Mouse (Mus musculus) macrophage (primary cell): ENCODE results near the gene Olfr653. TPM values are rescaled to one million over a fixed set of nuclear protein-coding genes. Genes with fewer than 3 reads are reported as not detected.

ENCODE experiments used
- H3K27ac ChIP-seq: fragments of 350-480 bp; formaldehyde crosslinking; 2 replicates; pipeline ENCODE4 v1.9.0; 2021
- H3K36me3 ChIP-seq: fragments of 350-480 bp; formaldehyde crosslinking; 2 replicates; pipeline ENCODE4 v1.9.0; 2021; ENCODE audit errors: inconsistent target
- H3K4me3 ChIP-seq: fragments of 350-480 bp; formaldehyde crosslinking; 2 replicates; pipeline ENCODE4 v1.9.0; 2021; ENCODE audit errors: inconsistent target
- H3K79me2 ChIP-seq: fragments of 350-480 bp; formaldehyde crosslinking; 2 replicates; pipeline ENCODE4 v1.9.0; 2021; ENCODE audit errors: inconsistent target
- WGBS: methylation state at CpG from one replicate; pipeline ENCODE4 v1.1.7; 2026; ENCODE audit warnings: inconsistent platforms; ENCODE audit not compliant: missing documents; 5-methylcytosine and 5-hydroxymethylcytosine counted together
- polyA plus RNA-seq: library from polyadenylated mRNA; stranded (reverse); fragments of 250-400 nt; gene quantifications from 3 replicates; pipeline ENCODE4 v1.2.4, GENCODE M21; 2018; ENCODE audit warnings: inconsistent platforms
- total RNA-seq, 78 experiments: library from RNA; depleted of rRNA; stranded (reverse); fragments of 250-400 nt; gene quantifications; 1 replicate in 9 of 78; 2 replicates in 24 of 78; 3 replicates in 43 of 78; 4 replicates in 2 of 78; pipeline ENCODE4 v1.2.4; 2018; ENCODE audit warnings: inconsistent platforms in 56 of 78

The Olfr653 gene
- not detected for total RNA-seq (2018; cell fraction: chromatin; rRNA removed)
- total RNA-seq (2018; cell fraction: cytosol; rRNA removed) = not detected
- total RNA-seq (2018; cell fraction: nucleus; rRNA removed) = not detected
- not detected in 3 replicates for polyA plus RNA-seq

- WGBS = 58% methylated on average over 2 of the region's 2 CpGs
- Histone ChIP-seq H3K79me2 (no peaks in the 10 kb centered on the region), H3K4me3 (no peak within 1 kb of the TSS), H3K36me3 (no peaks in the 10 kb centered on the region), H3K27ac (no peak within 1 kb of the TSS)
Measured at GRCm38 (mm10) chr7:104577014-104577413, at the start of gene Olfr653. TSS of gene Olfr653 (plus strand) at chr7:104577314.

GRCm38 (mm10) chr7:104549833-104550232, 27.3 kb upstream of the Olfr653 start, which contains the start of gene Olfr651:
TSS of gene Olfr651 (plus strand) at chr7:104550133.
- no peaks in the 10 kb centered on the region for H3K79me2 ChIP-seq
- H3K4me3 ChIP-seq = no peak within 1 kb of the TSS
- no peak within 1 kb of the TSS for H3K27ac ChIP-seq
- H3K36me3 ChIP-seq = no peaks in the 10 kb centered on the region
- 78% methylated on average over 5 of the region's 5 CpGs for WGBS

GRCm38 (mm10) chr7:104552700-104553099, 24.4 kb upstream of the Olfr653 start:
- Histone ChIP-seq H3K27ac (no peak overlapping the region), H3K4me3 (no peak overlapping the region), H3K79me2 (no peaks in the 10 kb centered on the region), H3K36me3 (no peaks in the 10 kb centered on the region)
- WGBS = 83% methylated on average over 1 of the region's 1 CpGs

- no peak within 1 kb of the TSS for H3K27ac ChIP-seq
- no peak within 1 kb of the TSS for H3K4me3 ChIP-seq
- no peaks in the 10 kb centered on the region for H3K79me2 ChIP-seq
- H3K36me3 ChIP-seq = no peaks in the 10 kb centered on the region
Measured at GRCm38 (mm10) chr7:104560601-104561000, 16.5 kb upstream of the Olfr653 start, which contains the start of gene Olfr652. TSS of gene Olfr652 (plus strand) at chr7:104560901.

- Histone ChIP-seq H3K79me2 (no peaks in the 10 kb centered on the region), H3K36me3 (no peaks in the 10 kb centered on the region), H3K4me3 (no peak overlapping the region), H3K27ac (no peak overlapping the region)
- 94% methylated on average over 4 of the region's 4 CpGs for WGBS
Measured at GRCm38 (mm10) chr7:104580846-104581245, 3.7 kb downstream of the Olfr653 start.

- Histone ChIP-seq H3K79me2 (no peaks in the 10 kb centered on the region), H3K36me3 (no peaks in the 10 kb centered on the region), H3K27ac (no peak overlapping the region), H3K4me3 (no peak overlapping the region)
- 93% methylated on average over 4 of the region's 4 CpGs for WGBS
Measured at GRCm38 (mm10) chr7:104581429-104581828, 4.3 kb downstream of the Olfr653 start.

- Histone ChIP-seq H3K27ac (no peak within 1 kb of the TSS), H3K79me2 (no peaks in the 10 kb centered on the region), H3K4me3 (no peak within 1 kb of the TSS), H3K36me3 (no peaks in the 10 kb centered on the region)
- WGBS = 80% methylated on average over 4 of the region's 4 CpGs
Measured at GRCm38 (mm10) chr7:104586725-104587124, 9.6 kb downstream of the Olfr653 start, which contains the start of gene Olfr654. TSS of gene Olfr654 (plus strand) at chr7:104587025.

- 83% methylated on average over 5 of the region's 5 CpGs for WGBS
- no peak overlapping the region for H3K27ac ChIP-seq
- H3K79me2 ChIP-seq = no peaks in the 10 kb centered on the region
- no peaks in the 10 kb centered on the region for H3K36me3 ChIP-seq
- H3K4me3 ChIP-seq = no peak overlapping the region
Measured at GRCm38 (mm10) chr7:104588274-104588673, 11.2 kb downstream of the Olfr653 start.

GRCm38 (mm10) chr7:104601679-104602078, 24.6 kb downstream of the Olfr653 start, which contains the start of gene Olfr655:
TSS of gene Olfr655 (minus strand) at chr7:104601779.
- H3K36me3 ChIP-seq = no peaks in the 10 kb centered on the region
- no peak within 1 kb of the TSS for H3K4me3 ChIP-seq
- no peak within 1 kb of the TSS for H3K27ac ChIP-seq
- H3K79me2 ChIP-seq = no peaks in the 10 kb centered on the region
- WGBS = 100% methylated on average over 2 of the region's 2 CpGs

- Histone ChIP-seq H3K36me3 (no peaks in the 10 kb centered on the region), H3K79me2 (no peaks in the 10 kb centered on the region), H3K27ac (no peak overlapping the region), H3K4me3 (no peak overlapping the region)
- WGBS = 6% methylated on average over 3 of the region's 3 CpGs
Measured at GRCm38 (mm10) chr7:104603173-104603572, 26.1 kb downstream of the Olfr653 start.

GRCm38 (mm10) chr7:104604727-104605126, 27.6 kb downstream of the Olfr653 start:
- no peak overlapping the region for H3K4me3 ChIP-seq

GRCm38 (mm10) chr7:104613655-104614054, 36.5 kb downstream of the Olfr653 start, which contains the start of gene Olfr656:
TSS of gene Olfr656 (plus strand) at chr7:104613955.
- H3K4me3 ChIP-seq = no peak within 1 kb of the TSS
- WGBS = 81% methylated on average over 4 of the region's 4 CpGs
- no peaks in the 10 kb centered on the region for H3K79me2 ChIP-seq
- no peak within 1 kb of the TSS for H3K27ac ChIP-seq
- no peaks in the 10 kb centered on the region for H3K36me3 ChIP-seq

More at GRCm38 (mm10) chr7:104604727-104605126, 27.6 kb downstream of the Olfr653 start:
- Histone ChIP-seq H3K27ac (no peak overlapping the region), H3K36me3 (no peaks in the 10 kb centered on the region), H3K79me2 (no peaks in the 10 kb centered on the region)

GRCm38 (mm10) chr7:104624494-104624893, 47.4 kb downstream of the Olfr653 start, which contains the start of gene Olfr657:
TSS of gene Olfr657 (plus strand) at chr7:104624794.
- Histone ChIP-seq H3K36me3 (no peaks in the 10 kb centered on the region), H3K27ac (no peak within 1 kb of the TSS), H3K4me3 (no peak within 1 kb of the TSS), H3K79me2 (no peaks in the 10 kb centered on the region)
